Mouse (Mus musculus): ENCODE data around the gene Extl2.
A peak's percentile ranks its signal among the peaks of the same experiment; 100 is the strongest.

Gene Extl2

DNA sequence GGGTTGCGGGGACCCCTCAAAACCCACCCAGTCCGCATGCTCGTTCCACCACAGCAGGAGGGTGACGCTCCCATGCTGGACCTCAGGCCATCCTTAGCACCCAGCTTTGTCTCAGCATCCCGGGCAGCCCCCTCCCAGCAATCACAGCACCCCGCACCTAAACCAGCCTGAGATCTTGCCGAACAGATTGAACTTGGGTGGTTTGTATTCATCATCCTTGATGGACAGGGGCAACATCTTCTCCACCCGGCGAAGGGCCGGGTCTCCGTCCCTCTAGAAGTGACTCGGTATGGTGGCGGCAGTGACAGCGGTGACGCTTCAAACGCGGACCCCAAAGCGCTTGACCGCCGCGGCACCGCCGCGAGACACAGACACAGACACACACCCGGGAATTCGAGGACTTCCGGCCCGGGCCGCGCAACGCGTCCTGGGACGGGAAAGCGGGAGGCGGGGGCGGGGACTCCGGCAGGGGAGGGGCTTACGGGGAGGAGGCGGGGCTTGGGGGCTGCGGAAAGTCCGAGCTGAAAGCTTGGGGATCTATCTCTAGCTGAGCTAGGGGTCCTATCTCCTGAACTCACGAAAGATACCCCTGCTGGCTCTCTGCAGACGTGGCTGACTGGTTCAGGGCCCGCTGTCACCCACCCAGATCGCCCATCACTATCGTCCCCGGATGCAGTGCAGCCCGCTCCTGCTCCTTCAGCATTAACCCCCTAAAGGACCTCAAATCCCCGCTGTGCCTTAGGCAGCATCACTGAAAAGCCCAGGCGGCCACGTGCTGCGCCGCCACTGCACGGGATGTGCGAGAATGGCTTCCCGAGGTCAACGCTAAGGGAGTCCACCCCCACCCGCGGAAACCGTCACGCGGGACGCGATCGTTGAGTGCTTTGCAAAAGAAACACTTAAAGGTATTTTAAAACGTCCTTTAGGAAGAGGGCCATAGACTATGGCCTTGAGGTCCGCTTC lies at the start of gene Extl2, which contains the start of gene Slc30a7:
Extl2 (plus strand) TSS at position 485 of the 963 bp plus-strand sequence.
Slc30a7 (minus strand) TSS at position 429 of the 963 bp plus-strand sequence.
- peak; percentile 89 to 94 for DNase-seq

DNA sequence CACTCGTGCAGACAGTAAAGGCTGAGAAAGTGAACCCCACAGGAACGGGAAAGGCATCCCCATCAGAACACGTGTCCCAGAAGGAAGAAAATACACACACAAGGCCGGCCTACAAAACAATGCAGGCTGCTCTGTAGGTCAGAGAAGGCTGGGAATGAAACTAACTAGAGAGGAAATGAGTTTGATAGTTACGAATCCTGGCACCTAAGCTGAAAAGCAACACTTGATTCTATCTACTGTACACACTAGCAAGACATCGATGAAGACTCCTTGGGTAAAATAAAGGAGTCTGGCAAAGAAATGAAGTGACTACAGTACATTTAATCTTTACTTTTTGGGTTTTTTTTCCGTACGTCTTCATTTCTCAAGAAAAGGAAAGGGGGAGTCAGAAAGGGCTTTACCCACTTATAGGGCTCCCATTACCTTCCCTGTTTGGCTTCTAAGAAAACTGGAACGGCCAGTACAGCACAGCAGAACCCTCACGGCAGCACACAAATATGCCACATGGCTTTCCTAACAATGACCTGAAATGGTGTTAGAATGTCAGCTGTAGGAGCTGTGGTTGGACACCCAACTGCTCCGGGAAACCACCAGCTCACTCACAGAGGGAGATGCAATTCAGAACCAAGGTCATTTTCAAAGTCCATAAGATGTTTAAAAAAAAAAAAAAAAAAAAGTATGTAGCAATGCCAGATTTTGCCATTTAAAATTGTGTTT lies 45.8 kb upstream of the Extl2 start:
- DNase-seq, result no peak

DNA sequence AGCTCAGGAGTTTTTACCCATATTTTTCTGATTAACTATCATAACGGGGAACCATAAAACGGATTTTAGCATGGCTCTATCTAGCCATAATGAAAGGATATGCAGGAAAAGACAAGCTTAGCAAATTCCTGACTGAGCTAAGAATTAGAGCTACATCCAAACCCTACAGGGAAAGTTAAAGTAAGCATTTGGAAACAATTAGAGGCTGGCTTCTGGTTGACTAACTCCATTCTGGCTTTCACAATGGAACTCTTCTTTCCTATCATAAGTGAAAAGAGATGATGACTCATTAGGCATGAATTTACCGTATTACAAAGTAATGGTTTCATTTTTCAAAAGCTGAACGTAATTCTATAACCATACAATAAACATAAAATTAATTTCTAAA lies 45.2 kb upstream of the Extl2 start:
- no peak for DNase-seq

DNA sequence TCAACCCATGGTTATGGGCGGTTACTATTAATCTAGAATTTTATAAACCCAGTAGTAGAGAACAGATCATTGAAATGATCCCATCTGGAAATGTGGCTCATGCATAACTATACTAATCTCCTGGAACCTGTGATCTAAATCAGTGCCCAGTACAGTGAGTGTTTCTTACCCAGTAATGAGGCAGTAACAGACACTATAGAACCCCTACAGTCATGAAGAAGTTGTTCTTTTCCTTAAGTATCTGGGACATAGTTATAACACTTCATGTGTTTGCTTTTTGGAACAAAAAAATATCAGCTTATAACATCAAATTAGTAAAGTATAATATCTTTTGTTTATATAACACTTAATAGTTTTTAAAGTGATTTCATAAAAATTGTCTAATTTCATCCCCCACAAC lies 43.7 kb upstream of the Extl2 start:
- DNase-seq, result no peak

DNA sequence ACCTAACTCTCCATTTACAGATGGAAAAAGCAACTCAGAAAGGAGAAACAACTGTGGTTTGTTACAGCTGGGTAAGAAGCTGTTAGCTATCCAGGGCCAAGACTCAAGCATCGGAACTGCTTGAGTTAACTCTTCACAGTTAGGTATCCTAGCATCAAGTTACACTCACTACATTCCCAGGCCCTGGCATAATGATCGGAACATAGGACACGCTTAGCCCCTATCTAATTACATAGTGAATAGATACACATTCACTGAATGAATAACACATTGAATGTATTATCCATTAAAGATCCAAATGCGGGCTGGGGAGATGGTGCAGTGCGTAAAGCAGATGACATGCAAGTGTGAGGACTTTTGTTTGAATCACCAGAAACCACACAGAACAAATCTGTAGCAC lies 43.2 kb upstream of the Extl2 start:
- no peak for DNase-seq

DNA sequence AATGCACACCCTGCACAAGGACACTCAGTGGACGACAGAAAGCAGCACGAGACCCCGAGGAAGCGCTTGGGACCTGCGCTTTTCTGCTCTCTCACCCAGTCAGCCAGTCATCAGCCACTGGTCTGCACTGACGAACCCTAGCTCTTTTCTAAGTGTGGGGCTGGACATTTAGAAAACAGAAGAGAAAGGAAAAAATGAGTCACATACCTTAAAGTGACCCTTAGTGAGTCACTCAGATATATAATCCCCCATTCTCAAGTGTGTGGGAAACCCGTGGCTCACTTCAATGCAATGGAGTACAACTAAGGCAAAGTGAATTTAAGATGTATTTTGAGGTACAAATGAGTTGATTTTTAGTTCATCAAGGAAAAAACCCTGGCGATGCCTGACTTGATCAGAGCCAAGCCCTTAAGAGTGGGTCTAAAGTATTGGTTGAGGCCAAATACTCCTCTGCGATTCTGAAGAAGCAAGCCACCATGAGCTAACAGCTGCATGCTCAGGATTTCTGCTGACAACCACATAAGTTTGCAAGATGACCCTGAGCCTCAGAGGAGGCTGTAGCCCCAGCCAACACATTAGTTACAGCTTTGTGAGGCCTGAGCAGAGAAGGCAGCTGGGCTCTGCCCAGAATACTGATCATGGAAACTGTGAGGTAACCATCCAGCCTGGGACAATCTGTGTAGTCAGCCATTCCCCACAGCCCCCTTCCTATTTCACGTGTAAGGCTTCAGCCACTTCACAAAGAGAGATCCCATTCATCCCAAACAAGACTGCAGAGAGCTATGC lies 38.3 kb upstream of the Extl2 start:
- DNase-seq, result no peak

DNA sequence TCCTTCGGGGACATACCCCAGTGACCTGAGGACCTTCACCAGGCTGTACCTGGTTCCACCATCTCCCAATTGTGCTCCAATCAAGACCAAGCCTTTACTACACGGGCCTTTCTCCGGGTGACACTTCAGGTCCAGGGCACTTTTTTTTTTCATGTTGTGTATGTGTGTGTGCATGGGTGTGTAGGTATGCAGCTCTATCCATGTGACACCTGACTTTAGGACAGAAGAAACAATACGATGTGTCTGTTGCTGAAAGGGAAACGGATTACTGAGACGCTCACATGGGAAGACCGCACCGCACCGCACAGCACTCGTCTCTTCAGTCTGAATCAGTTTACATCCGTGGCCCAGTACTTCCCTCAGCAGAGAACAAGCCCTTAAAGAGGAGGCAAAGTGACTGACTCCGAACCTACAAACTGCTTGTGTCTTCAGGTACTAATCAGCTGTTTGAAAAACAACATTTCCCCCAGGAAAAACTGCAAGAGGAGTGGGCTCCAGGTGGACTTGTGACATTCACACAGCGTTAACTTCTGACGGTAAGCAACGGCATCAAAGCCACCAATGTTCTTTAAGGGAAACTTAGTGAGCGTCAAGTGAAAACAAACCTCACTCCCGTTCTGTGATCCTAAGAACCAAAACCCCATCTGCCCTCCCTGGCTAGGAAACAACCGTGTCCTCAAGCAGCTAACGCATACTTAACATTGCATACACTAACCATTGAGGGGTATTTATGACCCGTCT lies 36.0 kb upstream of the Extl2 start:
- no peak for DNase-seq

DNA sequence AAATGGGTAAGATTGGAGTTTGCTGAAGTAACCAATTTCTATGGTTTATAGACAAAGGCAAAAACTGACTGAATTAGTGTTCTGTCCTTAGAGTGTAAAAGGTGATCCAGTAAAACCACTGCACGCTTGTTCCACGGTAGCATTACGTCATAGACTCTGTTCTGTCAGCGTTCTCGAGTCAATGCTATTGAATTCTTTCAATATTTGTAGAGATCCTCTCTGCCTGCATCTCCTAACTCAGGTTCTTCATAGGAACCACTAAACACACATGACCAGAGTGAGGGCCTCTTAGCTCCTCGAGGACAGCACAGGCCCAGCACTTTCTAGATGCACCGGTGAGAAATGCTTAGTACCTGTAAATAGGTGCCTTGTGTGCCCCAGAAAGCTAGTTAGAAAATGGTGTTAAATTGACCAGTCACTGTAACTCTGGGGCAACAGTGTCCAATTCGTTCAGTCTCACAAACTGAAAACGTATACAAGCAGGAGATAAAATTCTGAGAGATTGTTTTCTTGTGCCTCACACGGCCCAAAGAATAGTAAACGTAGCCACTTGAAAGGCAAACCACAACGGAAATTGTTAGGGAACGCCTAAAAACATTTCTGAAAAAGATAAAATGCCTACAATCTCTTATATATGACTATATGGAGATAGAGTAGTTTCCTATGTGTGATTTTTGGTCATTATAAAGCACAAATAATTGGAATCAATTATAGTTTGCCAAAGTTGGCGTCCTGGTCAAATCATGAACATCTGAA lies 35.2 kb upstream of the Extl2 start:
- DNase-seq, result no peak

DNA sequence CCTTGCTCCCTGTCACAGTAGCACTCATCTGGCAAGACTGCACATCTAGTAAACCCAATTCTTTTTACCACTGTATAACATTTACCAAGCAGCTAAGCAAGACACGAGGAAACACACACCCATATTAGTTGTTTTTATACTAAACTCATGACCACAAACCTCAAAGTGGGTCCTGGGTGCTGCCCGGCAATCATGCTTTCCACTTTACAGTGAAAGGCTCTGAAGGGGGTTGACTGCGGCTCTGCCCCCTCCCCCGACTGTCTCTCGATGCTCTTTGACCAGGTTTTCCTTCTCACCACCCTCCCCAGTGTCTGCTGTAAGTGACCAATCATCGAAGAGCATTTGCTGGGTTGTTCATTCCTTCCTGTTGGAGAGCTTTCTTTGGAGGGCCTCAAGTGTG lies 33.0 kb upstream of the Extl2 start:
- no peak for DNase-seq

DNA sequence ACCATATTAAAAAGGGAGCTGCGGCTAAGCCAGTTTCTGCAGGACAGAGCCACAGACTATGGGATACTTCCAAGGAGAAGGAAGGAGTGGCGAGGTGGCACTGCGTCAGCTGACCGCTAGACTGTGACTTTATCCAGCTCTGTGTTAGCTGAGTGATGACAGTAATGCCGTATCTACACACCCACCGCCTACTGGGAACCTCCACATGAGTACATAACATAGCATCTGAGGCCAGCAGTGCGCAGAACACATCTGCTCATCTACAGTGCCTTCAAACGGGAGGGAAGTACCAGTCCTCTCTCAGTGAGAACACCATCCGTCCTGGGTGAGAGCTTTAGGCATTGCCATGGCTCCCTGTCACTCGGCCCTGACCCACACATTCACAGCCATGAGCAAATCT lies 32.3 kb upstream of the Extl2 start:
- no peak for DNase-seq

DNA sequence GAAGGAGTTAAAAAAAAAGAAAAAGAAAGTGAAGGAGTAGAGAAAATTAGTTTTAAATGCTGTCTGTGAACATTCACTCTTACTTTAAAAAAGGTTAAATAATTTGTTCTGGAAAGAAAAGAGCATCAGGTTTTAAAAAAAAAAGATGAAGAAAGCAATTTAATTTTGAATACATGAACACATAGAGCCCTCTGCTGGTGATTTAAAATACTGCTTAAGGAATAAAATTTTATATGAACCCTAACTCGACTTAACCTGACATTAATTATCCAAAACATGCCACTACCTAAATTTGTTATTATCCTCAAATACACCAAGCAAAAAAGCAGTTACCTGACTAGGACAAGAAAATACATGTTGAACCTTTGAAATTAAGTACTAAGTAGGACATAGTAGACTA lies 28.3 kb upstream of the Extl2 start:
- no peak for DNase-seq

DNA sequence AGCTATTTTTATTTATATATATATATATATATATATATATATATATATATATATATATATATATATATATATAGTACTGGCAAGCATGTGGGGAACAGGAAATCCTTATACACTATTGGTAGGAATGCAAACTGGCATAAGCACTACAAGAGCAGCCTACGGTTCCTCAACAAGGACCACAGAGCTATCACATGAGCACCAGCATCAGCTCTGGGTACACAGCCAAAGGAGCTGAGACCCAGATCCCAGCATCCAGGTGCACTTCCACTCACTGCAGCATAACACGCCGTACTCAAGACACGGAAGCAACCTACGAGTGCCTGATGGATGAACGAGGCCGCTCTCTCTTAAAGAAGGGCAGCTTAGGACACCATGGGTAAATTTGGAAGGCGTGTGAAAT lies 24.0 kb upstream of the Extl2 start:
- DNase-seq, result no peak

DNA sequence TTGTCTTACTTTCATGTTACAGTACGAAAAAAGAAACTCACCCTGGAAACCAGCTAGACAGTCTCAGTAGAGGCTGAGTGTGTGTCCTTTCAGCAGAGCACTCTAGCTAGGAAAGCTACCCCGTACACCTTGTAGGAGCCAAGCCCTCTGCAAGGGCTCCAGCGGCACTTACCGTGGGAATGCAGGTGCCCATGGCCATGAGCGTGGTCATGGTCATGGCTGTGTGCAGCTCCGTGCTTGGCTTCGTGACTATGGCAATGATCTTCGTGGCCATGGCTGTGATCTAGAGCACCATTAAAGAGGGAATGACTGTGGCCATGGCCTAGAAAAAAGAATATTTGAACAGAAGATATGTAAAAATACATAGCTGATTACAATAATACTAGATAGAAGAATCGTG lies 22.6 kb upstream of the Extl2 start:
- no peak for DNase-seq

DNA sequence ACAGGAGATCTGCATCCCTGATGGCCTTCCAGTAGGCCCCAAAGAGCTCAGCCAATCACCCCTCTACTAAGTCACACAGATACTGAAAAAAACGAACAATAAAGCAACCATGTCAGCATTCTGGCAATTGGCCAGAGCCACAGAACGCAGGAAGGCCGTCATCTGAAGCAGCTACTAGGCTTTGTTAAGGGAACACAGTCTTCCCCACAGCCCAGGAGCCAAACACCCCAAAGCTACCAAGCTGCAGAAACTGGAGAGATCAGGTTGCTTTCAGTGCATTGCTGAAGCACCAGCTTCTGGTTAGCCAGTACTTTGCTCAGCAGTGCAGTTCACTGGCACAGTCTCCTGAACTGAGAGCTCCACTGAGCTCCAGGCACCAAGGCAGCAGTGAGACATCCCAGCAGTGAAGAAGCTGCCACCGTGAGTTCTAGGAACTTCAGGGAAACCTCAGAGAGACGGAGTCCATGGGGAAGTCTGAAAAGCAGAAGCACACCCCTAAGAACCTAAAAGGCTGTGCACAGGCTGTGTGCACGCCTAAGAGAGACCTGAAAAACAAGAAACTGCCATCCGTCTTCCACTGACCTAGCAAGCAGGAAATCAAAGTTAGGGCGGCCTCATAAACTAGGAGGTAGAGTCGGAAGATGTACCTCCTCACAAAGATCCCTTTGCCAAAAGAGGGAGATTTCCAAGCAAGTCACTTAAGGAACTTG lies 21.9 kb upstream of the Extl2 start:
- peak; percentile 21 to 49 for DNase-seq

DNA sequence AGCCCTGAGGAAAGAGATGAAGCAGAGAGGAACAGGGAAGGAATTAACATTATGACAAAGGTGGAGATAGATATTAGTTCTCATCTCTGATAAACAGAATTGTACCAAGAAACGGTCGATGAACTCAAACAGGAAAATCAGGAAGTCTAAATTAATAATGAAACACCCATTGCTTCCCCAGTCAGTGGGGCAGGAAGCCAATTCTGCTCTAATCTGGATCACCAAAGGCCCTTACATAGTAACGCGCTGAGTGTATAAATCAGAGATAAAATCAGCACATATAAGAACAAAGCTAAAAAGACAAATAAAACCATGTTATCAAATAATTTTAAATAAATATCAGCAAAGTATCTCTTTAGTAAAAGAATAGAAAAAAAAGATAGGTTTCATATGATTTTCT lies 15.2 kb upstream of the Extl2 start:
- DNase-seq, result peak; percentile 15 to 28

DNA sequence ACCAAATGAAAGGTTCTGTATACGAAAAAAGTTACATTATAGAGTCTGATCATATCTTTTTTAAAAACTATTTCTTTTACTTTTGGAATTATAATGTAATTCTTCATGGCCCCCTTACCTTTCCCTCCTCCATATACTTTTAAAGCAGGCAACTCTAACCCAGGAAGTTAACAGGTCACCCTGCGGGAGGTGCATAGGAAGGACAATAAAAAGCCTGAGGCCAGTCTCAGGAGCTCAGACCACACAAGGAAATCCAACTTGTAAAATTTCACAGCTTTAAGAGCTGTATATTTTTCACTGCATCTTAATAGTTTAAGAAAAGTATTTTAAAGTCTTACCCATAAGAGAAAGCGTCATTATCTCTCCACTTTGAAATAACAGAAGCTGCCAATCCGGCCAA lies 14.7 kb upstream of the Extl2 start:
- no peak for DNase-seq

DNA sequence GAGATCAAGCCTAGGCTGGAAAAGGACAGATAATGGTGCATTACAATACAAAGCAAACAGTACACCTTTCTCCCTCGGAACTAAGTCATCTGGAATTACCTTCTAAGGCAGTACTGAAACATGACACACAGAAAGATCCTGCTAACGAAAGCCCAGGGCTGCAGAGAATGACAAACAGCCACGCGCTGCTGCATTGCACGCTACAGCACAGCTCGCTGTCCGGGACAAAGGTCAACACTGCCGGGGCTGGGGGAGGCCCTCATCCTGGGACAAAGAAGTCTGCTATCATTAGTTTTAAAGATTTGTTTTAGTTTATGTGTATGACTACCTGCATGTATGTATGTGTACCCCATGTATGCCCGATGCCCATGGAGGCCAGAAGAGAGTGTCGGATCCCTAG lies 14.2 kb upstream of the Extl2 start:
- peak; percentile 41 to 67 for DNase-seq

DNA sequence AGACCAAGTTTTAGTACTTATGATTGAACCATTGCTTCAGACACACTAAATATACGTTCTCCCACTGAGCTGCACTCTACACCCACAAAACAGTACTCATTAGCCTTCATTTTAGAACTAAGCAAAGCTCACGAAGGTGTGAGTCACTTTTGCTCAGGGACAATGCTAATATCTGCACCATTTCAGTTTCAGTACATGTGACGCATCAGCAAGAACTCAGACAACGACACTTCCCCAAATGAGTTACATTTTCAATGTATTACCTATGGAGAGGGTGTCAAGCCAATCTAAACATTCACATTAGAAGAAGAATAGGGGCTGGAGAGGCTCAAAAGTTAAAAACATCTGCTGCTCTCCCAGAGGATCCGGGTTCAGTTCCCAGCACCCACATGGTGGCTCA lies 10.3 kb upstream of the Extl2 start:
- no peak for DNase-seq

DNA sequence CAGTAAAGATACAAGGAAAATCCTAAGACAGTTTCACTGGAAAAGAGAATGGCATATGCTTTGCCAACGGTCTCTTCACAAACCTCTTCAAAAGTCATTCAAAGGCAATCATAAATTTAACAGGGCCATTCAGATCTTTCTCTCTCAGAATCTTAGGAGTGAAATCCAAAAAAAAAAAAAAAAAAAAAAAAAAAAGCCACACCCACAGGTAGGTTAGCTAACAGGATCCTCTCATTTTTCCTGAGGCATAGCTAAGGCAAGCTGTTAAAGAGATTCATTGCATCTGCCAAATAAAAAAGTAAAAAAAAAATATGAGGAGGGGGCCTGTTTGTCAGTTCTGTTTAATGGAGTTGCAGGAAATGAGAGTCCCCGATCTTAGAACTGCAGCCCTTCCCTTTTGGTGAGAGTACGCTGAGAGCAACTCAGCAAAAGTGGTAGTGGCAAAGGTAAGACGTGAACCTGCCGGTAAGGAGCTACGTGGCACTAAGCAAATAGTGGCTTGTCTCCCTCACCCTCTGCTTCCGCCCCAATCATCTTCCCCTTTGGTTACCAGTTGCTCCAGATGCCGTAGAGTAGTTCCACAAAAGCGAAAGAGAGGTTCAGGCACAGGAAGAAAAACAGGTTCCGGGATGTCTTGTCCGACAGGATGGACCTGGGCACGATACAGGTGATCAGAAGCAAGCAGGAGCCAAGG lies 831 bp upstream of the Extl2 start:
- DNase-seq, result peak in 1 of 2 experiments; percentile 48

DNA sequence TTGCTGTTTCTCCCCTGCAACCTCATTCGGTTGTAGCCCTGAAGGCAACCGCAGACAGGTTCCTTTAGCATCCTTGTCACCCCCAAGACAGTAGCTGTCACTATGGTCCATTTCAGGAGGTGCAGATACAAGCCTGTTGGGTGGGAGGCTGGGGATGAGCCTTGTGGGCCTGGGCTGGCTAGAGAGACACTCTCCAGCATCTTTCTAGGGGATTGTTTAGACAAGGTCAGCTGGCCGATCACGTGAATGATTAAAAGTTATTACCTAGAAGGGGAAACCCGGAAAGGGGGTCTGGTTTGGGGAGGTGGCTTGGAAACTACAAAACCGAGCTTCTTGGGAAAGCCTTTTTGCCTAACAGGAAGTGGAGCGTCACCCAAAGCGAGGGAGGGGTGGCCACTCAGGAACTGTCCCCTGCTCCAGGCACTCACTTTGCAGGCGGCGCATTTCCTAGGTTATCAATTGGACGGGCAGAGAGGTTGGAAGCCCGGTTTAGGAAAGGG lies 729 bp downstream of the Extl2 start:
- DNase-seq, result peak; percentile 83 to 86

All from kidney, postnatal 4 days (tissue).